Mouse (Mus musculus): ENCODE results near the gene Vps35. TPM values are rescaled to one million over a fixed set of nuclear protein-coding genes. Genes with fewer than 3 reads are reported as not detected.

Gene Vps35
- polyA plus RNA-seq, 1 experiment from 2014 or later, result 174 TPM

DNA sequence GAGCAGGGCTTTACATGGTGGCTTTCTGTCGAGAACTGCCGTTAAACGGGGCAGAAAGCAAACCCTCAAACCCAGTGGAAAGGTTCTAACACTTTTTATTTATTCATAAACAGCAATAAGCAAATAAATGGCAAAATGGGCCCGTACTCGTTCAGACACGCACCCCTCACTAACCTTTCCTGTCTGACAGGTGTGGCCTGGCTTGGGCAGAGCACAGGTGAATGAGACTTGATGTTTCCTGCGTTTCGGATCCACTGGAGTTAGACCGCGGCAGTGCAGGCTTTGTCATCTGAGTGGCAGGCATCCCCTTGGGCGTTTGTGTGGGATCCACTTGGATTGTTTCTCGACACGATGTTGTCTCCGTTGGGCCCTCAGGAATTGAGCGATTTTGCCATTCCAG is 22.4 kb upstream of the Vps35 start:
- no peak overlapping the region for H3K9ac ChIP-seq (ENCODE audit: low read depth, low read length)
- no peaks in the 10 kb centered on the region for H3K27me3 ChIP-seq (ENCODE audit: control insufficient read depth, insufficient read depth, low read length)
- no peak overlapping the region for H3K4me2 ChIP-seq (replicated peaks; ENCODE audit: low read depth, low read length)
- ATAC-seq (ENCODE audit: low FRiP score), result no peak
- H3K4me1 ChIP-seq (replicated peaks; ENCODE audit: control insufficient read depth, insufficient read depth, low read length), result no peaks in the 10 kb centered on the region
- WGBS, result 85% methylated on average over 15 of the region's 15 CpGs
- H3K4me3 ChIP-seq (ENCODE audit: low read depth, low read length), result no peak overlapping the region
- H3K27ac ChIP-seq (ENCODE audit: low read depth, low read length), result no peak overlapping the region
- no peak for DNase-seq (ENCODE audit: low spot score)
- no peaks in the 10 kb centered on the region for H3K36me3 ChIP-seq (ENCODE audit: control insufficient read depth, insufficient read depth, low read length)
- no peaks in the 10 kb centered on the region for H3K9me3 ChIP-seq (ENCODE audit: control insufficient read depth, low read length)

DNA sequence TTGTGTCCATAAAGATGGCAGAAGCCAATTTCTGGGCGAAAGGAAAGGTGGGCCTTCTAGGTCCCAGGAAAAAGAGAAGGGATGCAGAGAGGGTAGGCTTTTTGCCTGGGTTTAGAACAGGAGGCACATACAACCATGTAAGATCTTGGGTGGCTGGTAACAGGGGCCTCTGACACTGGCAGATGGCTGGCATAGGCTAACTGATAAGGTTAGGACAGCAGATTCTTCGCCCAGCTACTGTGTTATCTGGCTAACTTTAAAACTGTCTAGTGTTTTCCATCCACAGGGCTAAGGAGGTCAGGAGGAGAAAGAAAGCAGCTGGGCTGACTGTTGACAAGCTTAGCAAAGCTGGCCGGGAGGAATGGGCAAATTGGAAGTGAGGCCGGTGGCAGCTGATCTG is 18.9 kb upstream of the Vps35 start:
- DNase-seq (ENCODE audit: low spot score) (no peak), ATAC-seq (ENCODE audit: low FRiP score) (no peak)
- H3K36me3 ChIP-seq (ENCODE audit: control insufficient read depth, insufficient read depth, low read length), result no peaks in the 10 kb centered on the region
- H3K9me3 ChIP-seq (ENCODE audit: control insufficient read depth, low read length), result no peaks in the 10 kb centered on the region
- no peaks in the 10 kb centered on the region for H3K27me3 ChIP-seq (ENCODE audit: control insufficient read depth, insufficient read depth, low read length)
- no peak overlapping the region for H3K9ac ChIP-seq (ENCODE audit: low read depth, low read length)
- 93% methylated on average over 4 of the region's 4 CpGs for WGBS
- H3K27ac ChIP-seq (ENCODE audit: low read depth, low read length), result no peak overlapping the region
- no peaks in the 10 kb centered on the region for H3K4me1 ChIP-seq (replicated peaks; ENCODE audit: control insufficient read depth, insufficient read depth, low read length)
- no peak overlapping the region for H3K4me2 ChIP-seq (replicated peaks; ENCODE audit: low read depth, low read length)
- no peak overlapping the region for H3K4me3 ChIP-seq (ENCODE audit: low read depth, low read length)

DNA sequence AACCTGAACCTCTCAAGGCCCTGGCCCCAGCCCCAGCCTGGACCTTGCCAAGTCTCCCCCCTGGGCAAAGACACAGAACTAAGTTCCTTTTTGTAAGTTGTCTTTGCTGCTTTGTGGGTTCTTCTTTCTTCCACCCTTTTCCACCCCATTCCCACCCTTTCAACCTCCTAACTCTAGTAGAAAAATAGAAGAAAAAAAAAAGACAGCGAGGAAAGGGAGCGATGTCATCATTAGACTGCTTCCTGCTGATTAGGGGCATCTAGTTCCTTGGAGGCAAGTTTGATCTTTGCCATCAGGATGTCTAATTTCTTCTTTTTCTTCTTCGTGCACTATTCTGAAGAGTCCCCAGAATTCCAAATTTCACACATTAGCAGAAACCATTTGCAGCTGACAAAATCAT is 13.4 kb upstream of the Vps35 start:
- no peaks in the 10 kb centered on the region for H3K4me1 ChIP-seq (replicated peaks; ENCODE audit: control insufficient read depth, insufficient read depth, low read length)
- no peak for ATAC-seq (ENCODE audit: low FRiP score)
- no peaks in the 10 kb centered on the region for H3K9me3 ChIP-seq (ENCODE audit: control insufficient read depth, low read length)
- DNase-seq (ENCODE audit: low spot score), result no peak
- no peaks in the 10 kb centered on the region for H3K27me3 ChIP-seq (ENCODE audit: control insufficient read depth, insufficient read depth, low read length)
- H3K4me3 ChIP-seq (ENCODE audit: low read depth, low read length), result no peak overlapping the region
- H3K36me3 ChIP-seq (ENCODE audit: control insufficient read depth, insufficient read depth, low read length), result 0 out of 2 replicates have a peak, but pooled peaks cover 2% of the 10 kb centered on the region
- no peak overlapping the region for H3K27ac ChIP-seq (ENCODE audit: low read depth, low read length)
- 86% methylated on average over 3 of the region's 3 CpGs for WGBS
- no peak overlapping the region for H3K4me2 ChIP-seq (replicated peaks; ENCODE audit: low read depth, low read length)
- no peak overlapping the region for H3K9ac ChIP-seq (ENCODE audit: low read depth, low read length)

DNA sequence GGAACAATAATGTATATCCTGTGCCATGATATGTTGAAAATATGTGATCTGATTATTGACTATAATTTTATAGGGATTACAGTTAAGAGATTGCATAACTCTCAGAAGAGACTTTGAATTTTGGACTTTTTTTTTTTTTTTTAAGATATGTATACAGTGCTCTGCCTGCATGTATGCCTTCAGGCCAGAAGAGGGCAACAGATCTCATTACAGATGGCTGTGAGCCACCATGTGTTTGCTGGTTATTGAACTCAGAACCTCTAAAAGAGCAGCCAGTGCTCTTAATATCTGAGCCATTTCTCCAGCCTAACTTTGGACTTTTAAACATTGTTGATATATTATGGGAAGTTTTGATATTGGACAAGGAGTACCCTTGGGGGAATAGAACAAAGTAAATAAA is 12.1 kb upstream of the Vps35 start:
- no peak for ATAC-seq (ENCODE audit: low FRiP score)
- DNase-seq (ENCODE audit: low spot score), result peak; percentile 20
- H3K36me3 ChIP-seq (ENCODE audit: control insufficient read depth, insufficient read depth, low read length), result 0 out of 2 replicates have a peak, but pooled peaks cover 5% of the 10 kb centered on the region

DNA sequence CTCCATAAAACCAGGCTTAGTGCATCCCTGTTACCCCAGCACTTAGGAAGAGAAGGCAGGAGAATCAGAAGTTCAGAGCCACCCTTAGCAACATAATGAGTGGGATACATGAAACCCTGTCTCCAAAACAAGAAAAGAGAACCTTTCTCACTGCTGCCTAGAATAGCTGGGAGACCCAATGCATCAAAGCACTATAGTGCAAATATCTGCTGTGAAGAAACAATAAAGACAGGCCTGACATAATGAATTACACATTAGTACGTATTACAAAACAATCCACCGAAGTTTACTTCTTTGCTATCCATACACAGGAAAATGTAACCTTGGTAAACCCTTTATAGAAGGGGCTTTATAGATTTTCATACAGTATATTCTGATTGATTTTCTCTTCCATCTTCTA is 9.0 kb upstream of the Vps35 start:
- no peaks in the 10 kb centered on the region for H3K4me1 ChIP-seq (replicated peaks; ENCODE audit: control insufficient read depth, insufficient read depth, low read length)
- no peaks in the 10 kb centered on the region for H3K27me3 ChIP-seq (ENCODE audit: control insufficient read depth, insufficient read depth, low read length)
- 93% methylated on average over 2 of the region's 2 CpGs for WGBS
- no peaks in the 10 kb centered on the region for H3K9me3 ChIP-seq (ENCODE audit: control insufficient read depth, low read length)
- no peak overlapping the region for H3K9ac ChIP-seq (ENCODE audit: low read depth, low read length)
- DNase-seq (ENCODE audit: low spot score), result no peak
- no peak for ATAC-seq (ENCODE audit: low FRiP score)
- no peak overlapping the region for H3K27ac ChIP-seq (ENCODE audit: low read depth, low read length)
- no peak overlapping the region for H3K4me2 ChIP-seq (replicated peaks; ENCODE audit: low read depth, low read length)
- H3K4me3 ChIP-seq (ENCODE audit: low read depth, low read length), result no peak overlapping the region
- 0 out of 2 replicates have a peak, but pooled peaks cover 5% of the 10 kb centered on the region for H3K36me3 ChIP-seq (ENCODE audit: control insufficient read depth, insufficient read depth, low read length)

More for the DNA sequence above, 12.1 kb upstream of the Vps35 start:
- H3K4me3 ChIP-seq (ENCODE audit: low read depth, low read length), result no peak overlapping the region
- H3K9ac ChIP-seq (ENCODE audit: low read depth, low read length), result no peak overlapping the region
- no peak overlapping the region for H3K4me2 ChIP-seq (replicated peaks; ENCODE audit: low read depth, low read length)
- no peaks in the 10 kb centered on the region for H3K4me1 ChIP-seq (replicated peaks; ENCODE audit: control insufficient read depth, insufficient read depth, low read length)
- no peaks in the 10 kb centered on the region for H3K27me3 ChIP-seq (ENCODE audit: control insufficient read depth, insufficient read depth, low read length)
- H3K27ac ChIP-seq (ENCODE audit: low read depth, low read length), result no peak overlapping the region
- H3K9me3 ChIP-seq (ENCODE audit: control insufficient read depth, low read length), result no peaks in the 10 kb centered on the region

DNA sequence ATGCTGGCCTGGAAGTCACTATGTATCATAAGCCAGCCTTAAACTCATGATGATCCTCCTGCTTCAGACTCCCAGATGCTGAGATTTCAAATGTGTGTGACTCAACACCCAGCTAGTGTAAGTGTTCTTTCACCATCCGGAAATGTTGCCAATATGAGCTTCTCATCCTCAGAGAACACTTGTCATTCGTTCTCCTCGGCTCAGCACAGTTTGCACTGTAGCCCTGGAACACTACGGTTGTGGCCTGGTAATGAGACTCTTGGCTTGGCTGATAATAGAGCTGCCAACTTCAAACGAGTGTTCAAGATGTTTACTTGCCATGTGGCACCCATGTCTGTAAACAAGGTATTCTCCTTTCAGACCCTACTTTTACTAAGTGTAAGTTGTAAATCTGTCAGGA is 3.9 kb upstream of the Vps35 start:
- Histone ChIP-seq H3K4me3 (ENCODE audit: low read depth, low read length) (no peak overlapping the region), H3K9ac (ENCODE audit: low read depth, low read length) (no peak overlapping the region), H3K4me1 (replicated peaks; ENCODE audit: control insufficient read depth, insufficient read depth, low read length) (peaks cover 2% of the 10 kb centered on the region; the same call in 1 of the 2 replicates), H3K36me3 (ENCODE audit: control insufficient read depth, insufficient read depth, low read length) (0 out of 2 replicates have a peak, but pooled peaks cover 7% of the 10 kb centered on the region), H3K27ac (ENCODE audit: low read depth, low read length) (no peak overlapping the region), H3K4me2 (replicated peaks; ENCODE audit: low read depth, low read length) (no peak overlapping the region), H3K27me3 (ENCODE audit: control insufficient read depth, insufficient read depth, low read length) (no peaks in the 10 kb centered on the region), H3K9me3 (ENCODE audit: control insufficient read depth, low read length) (no peaks in the 10 kb centered on the region)
- no peak for DNase-seq (ENCODE audit: low spot score)
- WGBS, result 93% methylated on average over 5 of the region's 5 CpGs
- ATAC-seq (ENCODE audit: low FRiP score), result no peak

DNA sequence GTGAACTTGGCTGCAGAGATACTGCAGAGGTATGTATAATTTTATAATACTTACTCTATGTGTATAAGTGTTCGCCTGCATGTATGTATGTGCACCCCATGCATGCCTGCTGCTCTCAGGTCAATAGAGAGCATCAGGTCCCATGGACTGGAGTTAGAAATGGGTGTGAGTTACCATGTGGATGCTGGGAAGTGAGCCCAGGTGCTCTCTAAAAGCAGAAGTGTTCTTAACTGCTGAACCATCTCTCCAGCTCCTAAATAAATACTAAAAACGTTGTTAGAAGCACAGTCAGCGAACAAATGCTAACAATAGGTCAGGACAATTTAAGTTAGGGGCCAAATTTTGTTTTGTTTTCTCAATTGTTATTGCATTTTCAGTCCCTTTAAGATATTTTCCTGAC is 3.3 kb upstream of the Vps35 start:
- H3K9me3 ChIP-seq (ENCODE audit: control insufficient read depth, low read length), result no peaks in the 10 kb centered on the region
- DNase-seq (ENCODE audit: low spot score) (no peak), ATAC-seq (ENCODE audit: low FRiP score) (no peak)
- WGBS, result 91% methylated on average over 3 of the region's 3 CpGs
- H3K4me3 ChIP-seq (ENCODE audit: low read depth, low read length), result no peak overlapping the region
- peaks cover 2% of the 10 kb centered on the region; the same call in 1 of the 2 replicates for H3K4me1 ChIP-seq (replicated peaks; ENCODE audit: control insufficient read depth, insufficient read depth, low read length)
- no peaks in the 10 kb centered on the region for H3K27me3 ChIP-seq (ENCODE audit: control insufficient read depth, insufficient read depth, low read length)
- no peak overlapping the region for H3K27ac ChIP-seq (ENCODE audit: low read depth, low read length)
- 0 out of 2 replicates have a peak, but pooled peaks cover 5% of the 10 kb centered on the region for H3K36me3 ChIP-seq (ENCODE audit: control insufficient read depth, insufficient read depth, low read length)
- no peak overlapping the region for H3K4me2 ChIP-seq (replicated peaks; ENCODE audit: low read depth, low read length)
- H3K9ac ChIP-seq (ENCODE audit: low read depth, low read length), result no peak overlapping the region

DNA sequence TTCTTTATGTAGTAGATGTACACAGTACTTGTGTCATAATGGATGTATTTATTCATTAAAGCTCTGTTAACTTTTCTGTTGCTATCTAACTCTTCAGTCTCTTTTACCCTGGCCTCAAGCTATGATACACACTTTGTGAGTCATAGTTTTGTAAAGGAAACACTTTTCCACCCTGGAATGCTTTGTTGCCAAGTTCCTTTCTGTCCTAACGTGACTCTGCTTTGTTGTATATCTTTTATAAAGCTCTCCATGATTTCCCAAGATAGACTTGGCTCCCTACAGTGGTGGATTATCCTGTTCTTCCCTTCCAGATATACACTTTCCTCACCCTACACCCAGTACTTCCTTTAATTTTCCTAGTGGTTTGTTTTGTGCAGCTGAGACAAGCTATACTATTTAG is 2.3 kb upstream of the Vps35 start:
- no peak overlapping the region for H3K4me3 ChIP-seq (ENCODE audit: low read depth, low read length)
- no peaks in the 10 kb centered on the region for H3K9me3 ChIP-seq (ENCODE audit: control insufficient read depth, low read length)
- no peak overlapping the region for H3K4me2 ChIP-seq (replicated peaks; ENCODE audit: low read depth, low read length)
- peaks cover 5% of the 10 kb centered on the region for H3K4me1 ChIP-seq (replicated peaks; ENCODE audit: control insufficient read depth, insufficient read depth, low read length)
- no peak for DNase-seq (ENCODE audit: low spot score)
- H3K27me3 ChIP-seq (ENCODE audit: control insufficient read depth, insufficient read depth, low read length), result no peaks in the 10 kb centered on the region
- 84% methylated on average over 1 of the region's 1 CpGs for WGBS
- H3K27ac ChIP-seq (ENCODE audit: low read depth, low read length), result no peak overlapping the region
- H3K9ac ChIP-seq (ENCODE audit: low read depth, low read length), result no peak overlapping the region
- ATAC-seq (ENCODE audit: low FRiP score), result no peak
- 0 out of 2 replicates have a peak, but pooled peaks cover 2% of the 10 kb centered on the region for H3K36me3 ChIP-seq (ENCODE audit: control insufficient read depth, insufficient read depth, low read length)

DNA sequence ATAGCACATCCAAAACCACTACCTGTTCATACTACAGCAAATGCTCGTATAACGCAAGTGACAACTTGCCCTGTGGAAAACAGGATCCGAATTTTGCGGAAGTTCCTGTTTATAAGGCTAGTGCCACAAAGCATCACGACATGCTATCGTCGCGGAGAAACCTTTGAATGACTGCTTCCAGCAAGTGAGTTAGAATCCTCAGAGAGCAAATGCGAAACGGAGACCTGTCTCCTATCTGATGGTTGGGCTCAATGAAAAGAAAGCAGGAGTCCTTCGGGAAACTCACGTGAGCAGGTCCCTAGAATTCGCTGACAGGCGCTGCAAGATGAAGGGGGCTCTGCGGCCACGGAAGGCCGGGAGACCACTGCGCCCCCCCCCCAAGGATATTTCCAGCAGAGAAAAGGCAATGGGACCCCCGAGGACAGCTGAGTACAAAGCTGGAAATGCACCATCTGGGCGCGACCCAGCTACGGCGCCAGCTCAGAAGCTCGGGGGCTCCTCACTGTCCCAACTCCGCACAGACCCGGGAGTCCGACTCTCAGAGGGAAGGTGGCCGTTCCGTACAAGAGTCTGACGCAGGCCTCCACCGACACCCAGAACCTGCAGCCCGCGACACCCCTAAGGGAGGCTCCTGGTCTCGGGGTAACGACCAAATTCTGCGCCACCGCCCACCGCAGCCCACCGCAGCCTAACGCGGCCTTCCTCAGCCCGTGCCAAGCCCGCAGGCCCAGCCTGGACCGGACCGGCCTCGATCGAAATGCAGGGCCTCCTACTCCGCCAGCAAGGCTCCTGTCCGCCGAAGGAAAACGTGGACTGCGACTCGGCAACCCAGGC is 785 bp downstream of the Vps35 start:
- peaks cover 5% of the 10 kb centered on the region for H3K4me1 ChIP-seq (replicated peaks; ENCODE audit: control insufficient read depth, insufficient read depth, low read length)
- 0 out of 2 replicates have a peak, but pooled peaks cover 2% of the 10 kb centered on the region for H3K36me3 ChIP-seq (ENCODE audit: control insufficient read depth, insufficient read depth, low read length)
- peak overlapping the region; percentile 94 for H3K27ac ChIP-seq (ENCODE audit: low read depth, low read length)
- ATAC-seq (ENCODE audit: low FRiP score) (peak; percentile 59), DNase-seq (ENCODE audit: low spot score) (peak; percentile 31)
- H3K27me3 ChIP-seq (ENCODE audit: control insufficient read depth, insufficient read depth, low read length), result no peaks in the 10 kb centered on the region
- under 1% methylated on average over 47 of the region's 53 CpGs for WGBS
- peak overlapping the region; percentile 92 for H3K9ac ChIP-seq (ENCODE audit: low read depth, low read length)
- H3K4me2 ChIP-seq (replicated peaks; ENCODE audit: low read depth, low read length), result peak overlapping the region; percentile 83
- H3K4me3 ChIP-seq (ENCODE audit: low read depth, low read length), result peak overlapping the region; percentile 85
- no peaks in the 10 kb centered on the region for H3K9me3 ChIP-seq (ENCODE audit: control insufficient read depth, low read length)

All from hindbrain, embryonic 11.5 days (tissue).